Mouse (Mus musculus) C2C12 (cell line): Measurements from ENCODE around the gene Ano10. TPM values are rescaled to one million over a fixed set of nuclear protein-coding genes. Genes with fewer than 3 reads are reported as not detected.

ENCODE experiments used
- H3K27me3 ChIP-seq: one replicate; pipeline ENCODE4 v1.6.1; 2011; ENCODE audit not compliant: control insufficient read depth, insufficient read depth, insufficient read length
- H3K36me3 ChIP-seq: one replicate; pipeline ENCODE4 v1.6.1; 2011; ENCODE audit not compliant: control insufficient read depth, insufficient read depth
- H3K4me3 ChIP-seq: one replicate; pipeline ENCODE4 v1.5.1; 2011; ENCODE audit warnings: mild to moderate bottlenecking, control low read depth; ENCODE audit not compliant: poor library complexity, insufficient read depth, severe bottlenecking
- H3K79me2 ChIP-seq: one replicate; pipeline ENCODE4 v1.6.1; 2011; ENCODE audit not compliant: control insufficient read depth, insufficient read depth
- H3K79me3 ChIP-seq: one replicate; pipeline ENCODE4 v1.6.1; 2011; ENCODE audit warnings: low read depth, control low read depth
- H3ac ChIP-seq: one replicate; pipeline ENCODE3; 2011; ENCODE audit warnings: low read depth; ENCODE audit not compliant: control insufficient read depth, insufficient read length
- CEBPB ChIP-seq: IDR thresholded peaks from one replicate; pipeline ENCODE4 v1.6.1; 2011; ENCODE audit warnings: low read depth, mild to moderate bottlenecking, control low read depth, moderate library complexity
- CTCF ChIP-seq: IDR thresholded peaks from one replicate; pipeline ENCODE4 v1.5.1; 2011; ENCODE audit not compliant: control insufficient read depth, insufficient read depth, insufficient read length
- FOSL1 ChIP-seq: IDR thresholded peaks from one replicate; pipeline ENCODE4 v1.8.0; 2011; ENCODE audit warnings: mild to moderate bottlenecking, low read length; ENCODE audit not compliant: poor library complexity, insufficient read depth, severe bottlenecking
- MAX ChIP-seq: IDR thresholded peaks from one replicate; pipeline ENCODE4 v1.6.1; 2011; ENCODE audit warnings: mild to moderate bottlenecking, control low read depth
- MYOD1 ChIP-seq: IDR thresholded peaks from one replicate; pipeline ENCODE4 v1.6.1; 2011; ENCODE audit warnings: low read depth; ENCODE audit not compliant: control insufficient read depth, insufficient read length
- MYOG ChIP-seq: IDR thresholded peaks from one replicate; pipeline ENCODE4 v1.6.1; 2011; ENCODE audit not compliant: control insufficient read depth, insufficient read length; ENCODE audit errors: extremely low read depth
- USF1 ChIP-seq: IDR thresholded peaks from one replicate; pipeline ENCODE4 v1.6.1; 2011; ENCODE audit warnings: low read depth, mild to moderate bottlenecking, control low read depth, moderate library complexity
- polyA plus RNA-seq: library from polyadenylated mRNA; unstranded; fragments of >200 nt; fragmentation: generic; extraction: Trizol; gene quantifications from one replicate; pipeline ENCODE4 v1.2.1, GENCODE M21; 2012; ENCODE audit warnings: missing spikeins

The Ano10 gene
- polyA plus RNA-seq, 1 experiment: 36.0 TPM

GRCm38 (mm10) chr9:122156389-122157078 lies 137.7 kb downstream of the Ano10 start:
- H3ac ChIP-seq: no peak overlapping the region
- no peak for TF ChIP-seq CTCF
- TF ChIP-seq MYOG: no peak
- TF ChIP-seq USF1: no peak
- no peak for TF ChIP-seq FOSL1
- no peak for TF ChIP-seq MAX
- TF ChIP-seq CEBPB: no peak
- no peak for TF ChIP-seq MYOD1
- no peaks in the 10 kb centered on the region for H3K79me2 ChIP-seq
- peaks cover 1% of the 10 kb centered on the region for H3K79me3 ChIP-seq
- no peaks in the 10 kb centered on the region for H3K27me3 ChIP-seq
- H3K4me3 ChIP-seq: no peak overlapping the region
- no peaks in the 10 kb centered on the region for H3K36me3 ChIP-seq

- H3K79me3 ChIP-seq: peaks cover 1% of the 10 kb centered on the region
- TF ChIP-seq MYOG (no peak), USF1 (no peak), CEBPB (no peak), CTCF (no peak), FOSL1 (no peak), MAX (no peak), MYOD1 (no peak)
- H3K36me3 ChIP-seq: no peaks in the 10 kb centered on the region
- H3ac ChIP-seq: no peak overlapping the region
- H3K4me3 ChIP-seq: no peak overlapping the region
- H3K27me3 ChIP-seq: no peaks in the 10 kb centered on the region
- no peaks in the 10 kb centered on the region for H3K79me2 ChIP-seq
Measured at GRCm38 (mm10) chr9:122155193-122155592, 139.0 kb downstream of the Ano10 start.

GRCm38 (mm10) chr9:122153436-122153835 lies 140.8 kb downstream of the Ano10 start:
- no peak for TF ChIP-seq CTCF
- TF ChIP-seq MAX: no peak
- no peak for TF ChIP-seq FOSL1
- TF ChIP-seq USF1: no peak
- no peak for TF ChIP-seq MYOD1
- TF ChIP-seq MYOG: no peak
- no peak for TF ChIP-seq CEBPB
- H3ac ChIP-seq: no peak overlapping the region
- no peaks in the 10 kb centered on the region for H3K27me3 ChIP-seq
- no peaks in the 10 kb centered on the region for H3K79me2 ChIP-seq
- H3K4me3 ChIP-seq: no peak overlapping the region
- H3K79me3 ChIP-seq: peaks cover 1% of the 10 kb centered on the region
- H3K36me3 ChIP-seq: no peaks in the 10 kb centered on the region

- H3K79me2 ChIP-seq: no peaks in the 10 kb centered on the region
- H3K36me3 ChIP-seq: no peaks in the 10 kb centered on the region
- H3ac ChIP-seq: no peak overlapping the region
- TF ChIP-seq FOSL1 (no peak), MYOG (no peak), MYOD1 (no peak), CEBPB (no peak), MAX (no peak), USF1 (no peak), CTCF (no peak)
- H3K4me3 ChIP-seq: no peak overlapping the region
- H3K27me3 ChIP-seq: no peaks in the 10 kb centered on the region
- peaks cover 1% of the 10 kb centered on the region for H3K79me3 ChIP-seq
Measured at GRCm38 (mm10) chr9:122152501-122152900, 141.7 kb downstream of the Ano10 start.

- no peak for TF ChIP-seq MAX
- no peak for TF ChIP-seq FOSL1
- TF ChIP-seq CEBPB: no peak
- no peak for TF ChIP-seq CTCF
- TF ChIP-seq MYOD1: no peak
- TF ChIP-seq MYOG: no peak
- no peak for TF ChIP-seq USF1
- peaks cover 1% of the 10 kb centered on the region for H3K79me3 ChIP-seq
Measured at GRCm38 (mm10) chr9:122152063-122152462, 142.2 kb downstream of the Ano10 start.

More at GRCm38 (mm10) chr9:122152063-122152462, 142.2 kb downstream of the Ano10 start:
- Histone ChIP-seq H3ac (no peak overlapping the region), H3K36me3 (no peaks in the 10 kb centered on the region), H3K79me2 (no peaks in the 10 kb centered on the region), H3K4me3 (no peak overlapping the region), H3K27me3 (no peaks in the 10 kb centered on the region)
